Mouse (Mus musculus) layer of hippocampus, postnatal 10 days (tissue): ENCODE measurements around the gene Nnmt. TPM values are rescaled to one million over a fixed set of nuclear protein-coding genes. Genes with fewer than 3 reads are reported as not detected.
A peak's percentile ranks its signal among the peaks of the same experiment; 100 is the strongest.

ENCODE experiments used
- DNase-seq, 2 experiments: peaks; one replicate each; pipeline ENCODE4 v3.0.0; 2021; ENCODE audit warnings: low spot score in 2 of 2
- long read RNA-seq: library from polyadenylated mRNA; stranded (forward); transcript quantifications from one replicate; pipeline ENCODE4 v2.0.0, GENCODE M21; 2023
- total RNA-seq, 2 experiments: library from RNA; stranded (reverse); gene quantifications; 2 replicates each; pipeline ENCODE4 v1.2.3; 2021

The Nnmt gene
- 1 to 10 TPM; 7.0 to 7.6 TPM for total RNA-seq
- long read RNA-seq, transcript Nnmt-201 (3 exons, 1,043 nt) = major isoform, 9 of 18 reads
- long read RNA-seq, partial matches to known transcripts = 1 of 18 reads
- long read RNA-seq, other reads (novel, unspliced or antisense) = 8 of 18 reads

GRCm38 (mm10) chr9:48604939-48605598, at the start of gene Nnmt:
TSS of gene Nnmt (minus strand) at chr9:48605153.
- no peak for DNase-seq

GRCm38 (mm10) chr9:48654730-48655129, 49.8 kb upstream of the Nnmt start:
- DNase-seq = no peak

- DNase-seq = no peak
Observed at GRCm38 (mm10) chr9:48653399-48654070, 48.6 kb upstream of the Nnmt start.

GRCm38 (mm10) chr9:48652026-48652425, 47.1 kb upstream of the Nnmt start:
- no peak for DNase-seq

DNA sequence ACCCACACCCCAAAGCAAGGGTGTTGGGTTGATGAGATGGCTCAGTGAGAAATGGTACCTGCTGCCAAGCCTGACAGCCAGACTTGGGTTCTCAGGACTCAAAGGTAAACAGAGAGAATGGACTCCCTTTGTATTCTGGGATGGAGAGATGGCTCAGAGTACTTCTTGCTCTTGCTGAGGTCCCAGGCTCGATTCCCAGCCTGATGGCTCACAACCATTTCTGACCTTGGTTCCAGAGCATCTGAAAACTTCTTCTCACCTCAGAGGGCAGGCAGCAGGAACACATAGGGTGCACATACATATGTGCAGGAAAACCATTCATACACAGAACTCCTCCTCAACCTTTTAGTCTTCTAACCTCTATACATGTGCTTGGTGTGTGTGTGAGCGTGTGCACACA, 45.9 kb upstream of the Nnmt start:
- DNase-seq = peak in 1 of 2 experiments; percentile 8

DNA sequence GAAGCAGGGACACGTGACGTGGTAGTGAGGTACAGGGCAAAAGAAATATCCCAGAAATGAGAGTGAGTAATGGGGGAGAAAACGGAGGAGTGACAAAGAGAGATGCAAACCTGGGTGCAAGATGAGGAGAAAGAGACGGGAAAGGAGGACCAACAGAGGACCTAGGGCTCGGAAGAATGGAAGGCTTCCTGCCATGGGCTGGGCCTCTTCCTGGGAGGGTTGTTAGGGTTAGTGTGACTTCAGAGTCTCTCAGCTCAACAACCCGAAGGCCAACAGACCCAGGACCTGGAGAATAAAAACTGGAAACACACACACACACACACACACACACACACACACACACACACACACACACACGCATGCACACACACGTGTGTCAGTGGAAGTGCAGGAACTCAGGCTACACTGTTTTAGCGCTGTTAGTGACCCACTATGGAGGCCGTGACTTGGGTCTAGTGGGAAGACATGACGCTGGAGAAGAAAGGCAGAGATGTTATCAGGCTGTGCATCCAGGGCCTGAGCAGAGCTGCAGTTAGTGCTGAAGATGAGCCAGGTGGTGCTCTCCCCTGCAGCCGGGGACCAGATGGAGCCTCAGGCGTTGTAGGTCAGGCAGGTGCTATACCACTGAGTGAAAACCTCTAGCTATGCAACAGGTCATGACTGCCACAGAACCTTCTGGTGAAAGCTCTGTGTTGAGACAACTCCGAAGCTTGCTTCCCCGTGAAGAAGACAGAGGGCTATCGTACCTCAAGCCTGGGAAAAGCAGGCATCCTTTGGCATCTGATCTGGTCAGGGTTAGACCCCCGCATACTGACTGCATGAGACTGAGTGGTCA, 45.1 kb upstream of the Nnmt start:
- DNase-seq = peak in 1 of 2 experiments; percentile 11

- peak in 1 of 2 experiments; percentile 26 for DNase-seq
Observed at GRCm38 (mm10) chr9:48649098-48649766, 44.3 kb upstream of the Nnmt start.

- DNase-seq = peak; percentile 11 to 17
Observed at GRCm38 (mm10) chr9:48648285-48649097, 43.5 kb upstream of the Nnmt start.

DNA sequence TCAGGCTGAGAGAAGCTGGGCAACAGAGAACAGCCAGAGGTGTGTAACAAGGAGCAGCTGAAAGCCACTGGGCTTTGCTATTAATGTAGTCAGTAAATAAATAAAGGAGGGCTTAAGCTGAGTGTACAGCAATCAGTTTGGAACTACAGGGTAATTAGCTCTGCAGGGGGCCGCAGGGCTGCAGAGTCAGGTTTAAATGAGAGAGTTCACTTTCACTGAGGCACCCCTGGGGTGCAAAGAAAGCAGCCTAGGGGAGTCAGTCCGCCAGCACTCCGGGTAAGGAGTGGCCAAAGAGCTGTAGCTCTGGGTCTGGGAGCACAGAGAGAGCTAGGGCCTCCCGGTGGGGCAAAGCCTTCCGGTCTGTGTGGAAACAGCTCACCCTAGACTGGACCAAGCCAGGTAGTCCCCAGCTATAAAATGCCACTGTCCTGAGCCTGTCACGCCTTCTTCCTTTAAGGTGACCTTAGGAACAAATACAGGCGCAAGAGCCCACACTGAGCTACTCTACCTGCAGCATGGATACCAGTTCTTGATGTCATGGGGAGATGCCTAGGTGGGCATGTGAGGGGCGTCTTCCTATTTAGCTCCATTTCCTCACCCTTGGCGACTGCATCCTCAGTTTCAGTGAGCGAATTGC, 42.8 kb upstream of the Nnmt start:
- peak in 1 of 2 experiments; percentile 14 for DNase-seq

- peak; percentile 16 to 20 for DNase-seq
Observed at GRCm38 (mm10) chr9:48646781-48647647, 42.1 kb upstream of the Nnmt start.

GRCm38 (mm10) chr9:48646251-48646650, 41.3 kb upstream of the Nnmt start:
- peak; percentile 81 to 85 for DNase-seq

- no peak for DNase-seq
Observed at GRCm38 (mm10) chr9:48645648-48646126, 40.7 kb upstream of the Nnmt start.

DNA sequence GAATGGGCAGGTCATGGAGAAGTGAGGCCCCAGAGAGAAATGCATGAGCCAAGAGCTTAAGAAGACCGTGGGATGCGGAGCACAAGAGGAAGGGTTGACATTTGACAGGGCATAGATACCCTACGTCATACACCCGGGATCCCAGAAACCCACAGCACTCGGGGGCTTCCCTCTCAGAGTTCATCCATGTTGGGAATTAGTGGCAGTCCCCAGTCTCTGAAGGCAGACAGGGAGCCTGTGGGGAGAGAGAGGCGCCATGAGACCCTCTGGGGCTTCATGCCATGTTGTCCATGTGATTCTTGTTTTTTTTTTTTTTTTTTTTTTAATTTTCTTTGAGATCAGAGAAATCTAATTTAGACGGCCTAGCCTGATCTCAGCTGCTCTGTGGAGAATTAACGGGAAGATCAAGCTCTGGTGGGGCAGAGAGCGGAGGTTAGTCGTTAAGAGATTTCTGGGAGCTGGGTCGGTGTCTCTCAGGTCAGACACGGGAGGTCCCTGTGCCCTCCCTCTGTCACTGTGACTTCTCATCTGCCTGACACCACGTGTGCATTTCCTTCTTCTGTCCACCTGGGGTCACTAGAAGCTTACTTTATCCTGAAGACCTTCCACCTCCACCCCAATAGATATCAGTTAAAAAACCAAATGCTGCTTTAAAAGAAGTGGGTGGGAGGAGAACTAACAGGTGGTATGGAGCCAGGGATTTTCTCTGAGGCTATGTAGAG, 40.1 kb upstream of the Nnmt start:
- DNase-seq = peak; percentile 44 to 56

GRCm38 (mm10) chr9:48644376-48644775, 39.4 kb upstream of the Nnmt start:
- DNase-seq = peak in 1 of 2 experiments; percentile 2

GRCm38 (mm10) chr9:48641636-48642035, 36.7 kb upstream of the Nnmt start:
- DNase-seq = no peak

GRCm38 (mm10) chr9:48640881-48641280, 35.9 kb upstream of the Nnmt start:
- DNase-seq = peak in 1 of 2 experiments; percentile 1

- DNase-seq = peak in 1 of 2 experiments; percentile 2
Observed at GRCm38 (mm10) chr9:48638176-48638803, 33.3 kb upstream of the Nnmt start.
